Mouse (Mus musculus): ENCODE data around the gene Svs6.

GRCm38 (mm10) chr2:164353356-164353755, 36.8 kb downstream of the Svs6 start:
- TF ChIP-seq POLR2A (IDR thresholded peaks at IDR 0.05; ENCODE audit: low read depth, low read length) (no peak), CTCF (IDR thresholded peaks at IDR 0.05; ENCODE audit: extremely low read depth, insufficient read depth, insufficient read length, insufficient replicate concordance) (no peak)
